Mouse (Mus musculus): ENCODE measurements around the gene Tmc7. TPM values are rescaled to one million over a fixed set of nuclear protein-coding genes. Genes with fewer than 3 reads are reported as not detected.

Tmc7 gene
- total RNA-seq, 2 experiments from 2014 or later: 16.2 to 17.6 TPM

- DNase-seq: no peak
Observed at GRCm38 (mm10) chr7:118499784-118500435, 84.6 kb downstream of the Tmc7 start.

GRCm38 (mm10) chr7:118498984-118499783 is 85.4 kb downstream of the Tmc7 start:
- DNase-seq: no peak

- DNase-seq: no peak
Observed at GRCm38 (mm10) chr7:118494892-118495579, 89.5 kb downstream of the Tmc7 start.

GRCm38 (mm10) chr7:118493892-118494291 is 90.6 kb downstream of the Tmc7 start:
- no peak for DNase-seq

GRCm38 (mm10) chr7:118491431-118492147 is 92.9 kb downstream of the Tmc7 start, which contains the start of gene Itpripl2:
Gene Itpripl2 (minus strand): TSS chr7:118491975.
- peak; percentile 22 to 31 for DNase-seq

GRCm38 (mm10) chr7:118490666-118491430 is 93.7 kb downstream of the Tmc7 start:
- no peak for DNase-seq

- no peak for DNase-seq
Observed at GRCm38 (mm10) chr7:118489706-118490665, 94.5 kb downstream of the Tmc7 start.

GRCm38 (mm10) chr7:118488060-118488664 is 96.4 kb downstream of the Tmc7 start:
- DNase-seq: no peak

- DNase-seq: no peak
Observed at GRCm38 (mm10) chr7:118486917-118487316, 97.6 kb downstream of the Tmc7 start.

Other genes with a start within 250 kb of the Tmc7 start
- 10 to 100 TPM; 87.4 to 92.0 TPM for gene Syt17, start 136.5 kb downstream of the Tmc7 start, total RNA-seq (2021)
- 1 to 10 TPM; 3.2 to 3.6 TPM for gene Itpripl2, start 92.8 kb downstream of the Tmc7 start, total RNA-seq (2021)
- gene Coq7, start 51.4 kb downstream of the Tmc7 start, total RNA-seq (2021): 10 to 100 TPM; 32.5 to 32.9 TPM
- gene Tmc5, start 12.6 kb upstream of the Tmc7 start, total RNA-seq (2021): under 1 TPM; 0.23 to 0.27 TPM
- 100 to 1,000 TPM; 214 to 224 TPM for gene Gde1, start 121.0 kb upstream of the Tmc7 start, total RNA-seq (2021)
- 10 to 100 TPM; 51.7 to 52.3 TPM for gene Ccp110, start 127.8 kb upstream of the Tmc7 start, total RNA-seq (2021)
- gene Vps35l, start 155.5 kb upstream of the Tmc7 start, total RNA-seq (2021): 10 to 100 TPM; 54.7 to 60.8 TPM